In the genomic region with DNA sequence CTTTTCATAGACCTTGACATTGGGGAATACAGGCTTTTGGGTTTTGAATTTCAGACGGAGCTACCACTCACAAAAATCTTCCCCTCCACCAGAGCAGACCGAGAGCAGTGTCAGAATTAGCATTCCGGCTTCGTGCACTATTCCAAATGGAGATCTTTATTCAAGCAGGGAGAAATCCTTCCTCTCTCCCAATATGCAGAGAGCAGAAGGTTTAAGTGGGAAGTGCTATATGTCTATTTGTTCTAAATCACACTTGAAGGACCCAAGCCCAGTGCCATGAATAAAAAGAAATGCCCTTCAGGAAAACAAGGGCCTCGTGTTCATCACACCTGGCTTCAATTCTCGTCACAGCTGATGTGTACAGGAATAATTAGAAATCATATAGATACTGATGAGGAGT, we compare ENCODE assay signal across 18 mouse cellular contexts.
A peak's percentile ranks its signal among the peaks of the same experiment; 100 is the strongest.
DNase-seq lines count a peak whose midpoint lies in the region; ATAC-seq and TF ChIP-seq lines count a peak whose summit lies in the region.
"Had no signal": no experiment of that assay in that cellular context is flagged by ENCODE, and none has a peak within 500 bp of the region (broad histone marks: within the 10 kb centered on the region; RNA-seq: fewer than 3 reads in every experiment).

No protein-coding gene starts in this region.

- no peaks in the 10 kb centered on the region for H3K9me3 ChIP-seq in liver, postnatal 0 days (ENCODE audit: low read length)
- H3K9me3 ChIP-seq: embryonic facial prominence, embryonic 10.5 days; forebrain, embryonic 13.5 days; heart, embryonic 12.5 days; hindbrain, embryonic 10.5 days had no signal

- no peaks in the 10 kb centered on the region for H3K36me3 ChIP-seq in liver, postnatal 0 days (replicated peaks; ENCODE audit: insufficient read depth, low read length)
- H3K36me3 ChIP-seq: embryonic facial prominence, embryonic 10.5 days; heart, embryonic 12.5 days; hindbrain, embryonic 10.5 days had no signal

- no peak for ATAC-seq in liver, postnatal 0 days
- ATAC-seq: forebrain, embryonic 13.5 days; forebrain, postnatal 0 days had no signal

- H3K4me1 ChIP-seq in liver, postnatal 0 days (ENCODE audit: insufficient read depth): no peaks in the 10 kb centered on the region
- H3K4me1 ChIP-seq: embryonic facial prominence, embryonic 10.5 days; forebrain, embryonic 13.5 days; heart, embryonic 12.5 days; hindbrain, embryonic 10.5 days had no signal

- intact Hi-C loops in left cerebral cortex, postnatal 36 days (cut with DNase I): no loop called here

- peak; percentile 11 to 42 for DNase-seq in frontal cortex, postnatal 36 days (ENCODE audit: low spot score in 2 of 2)
- no peak for DNase-seq in frontal cortex, postnatal 25 days (ENCODE audit: low spot score in 2 of 2)
- DNase-seq in right cerebral cortex, postnatal 25 days: peak; percentile 8
- DNase-seq in right cerebral cortex, postnatal 36 days (ENCODE audit: low spot score in 2 of 2): no peak
- peak; percentile 17 to 19 for DNase-seq in left cerebral cortex, postnatal 36 days (ENCODE audit: low spot score in 2 of 2)
- no peak for DNase-seq in liver, postnatal 0 days
- no peak for DNase-seq in layer of hippocampus, postnatal 36 days
- DNase-seq: adrenal gland, postnatal 10 days; cerebellum, adult 11-12 months; cerebellum, adult 9-10 months; cerebellum, postnatal 25 days; forebrain, postnatal 0 days; gastrocnemius, postnatal 25 days had no signal

- no peak overlapping the region for H3K27ac ChIP-seq in liver, postnatal 0 days (ENCODE audit: low read depth)
- H3K27ac ChIP-seq: embryonic facial prominence, embryonic 10.5 days; forebrain, embryonic 13.5 days; hindbrain, embryonic 10.5 days; hindbrain, embryonic 14.5 days had no signal

- TF ChIP-seq CTCF in liver, postnatal 0 days (IDR thresholded peaks at IDR 0.05; ENCODE audit: low read depth): no peak

- no peak overlapping the region for H3K4me3 ChIP-seq in liver, postnatal 0 days (ENCODE audit: low read depth, low read length)
- H3K4me3 ChIP-seq: embryonic facial prominence, embryonic 10.5 days; forebrain, embryonic 13.5 days; heart, embryonic 12.5 days; hindbrain, embryonic 10.5 days had no signal

- H3K4me2 ChIP-seq in liver, postnatal 0 days (ENCODE audit: low read depth, low read length): no peak overlapping the region
- H3K4me2 ChIP-seq: forebrain, embryonic 13.5 days; heart, embryonic 12.5 days; hindbrain, embryonic 14.5 days had no signal

- H3K27me3 ChIP-seq in liver, postnatal 0 days (ENCODE audit: insufficient read depth, low read length): no peaks in the 10 kb centered on the region
- H3K27me3 ChIP-seq: forebrain, embryonic 13.5 days; heart, embryonic 12.5 days had no signal

- H3K9ac ChIP-seq in liver, postnatal 0 days (replicated peaks): no peak overlapping the region
- H3K9ac ChIP-seq: forebrain, embryonic 13.5 days; forebrain, postnatal 0 days; heart, embryonic 12.5 days; hindbrain, embryonic 14.5 days had no signal

- 68% methylated on average over 6 of the region's 6 CpGs for WGBS in liver, postnatal 0 days (ENCODE audit: insufficient replicate concordance)

- no peak for TF ChIP-seq EP300 in liver, postnatal 0 days (IDR thresholded peaks at IDR 0.05; ENCODE audit: low read depth)

Comparison
In these comparisons a context has a peak if more than half of its experiments do, and no peak if none do; other contexts are left out.
1. DNase-seq: peak in frontal cortex, postnatal 36 days (2 of 2), right cerebral cortex, postnatal 25 days (single experiment) and left cerebral cortex, postnatal 36 days (2 of 2); none in frontal cortex, postnatal 25 days (0 of 2), right cerebral cortex, postnatal 36 days (0 of 2), liver, postnatal 0 days (single experiment) and layer of hippocampus, postnatal 36 days (0 of 2).